Mouse (Mus musculus) stomach, embryonic 16.5 days (tissue): ENCODE data around the gene Cdc20b. TPM values are rescaled to one million over a fixed set of nuclear protein-coding genes. Genes with fewer than 3 reads are reported as not detected.

Experiments
- ATAC-seq: fragments of 200-750 bp; cut with Nextera tagmentation; 2 replicates; pipeline ENCODE4 v1.8.0; 2017; ENCODE audit warnings: moderate number of reproducible peaks, moderate TSS enrichment; ENCODE audit not compliant: insufficient read depth, low FRiP score
- H3K27ac ChIP-seq: fragments of 300-500 bp; sonication (generic); 2 replicates; pipeline ENCODE4 v1.5.1; 2014; ENCODE audit warnings: low read length
- H3K27me3 ChIP-seq: fragments of 300-500 bp; sonication (generic); 2 replicates; pipeline ENCODE4 v1.6.1; 2014; ENCODE audit warnings: low read length, control low read depth, mixed read lengths; ENCODE audit not compliant: control insufficient read depth, insufficient read depth
- H3K36me3 ChIP-seq: fragments of 300-500 bp; sonication (generic); 2 replicates; pipeline ENCODE4 v1.6.1; 2014; ENCODE audit warnings: low read length; ENCODE audit not compliant: control insufficient read depth, insufficient read depth
- H3K4me1 ChIP-seq: fragments of 300-500 bp; sonication (generic); 2 replicates; pipeline ENCODE4 v1.6.1; 2014; ENCODE audit warnings: low read length, control low read depth, mixed read lengths; ENCODE audit not compliant: control insufficient read depth, insufficient read depth
- H3K4me2 ChIP-seq: fragments of 300-500 bp; sonication (generic); 2 replicates; pipeline ENCODE4 v1.6.1; 2014; ENCODE audit warnings: low read depth, low read length, mixed read lengths
- H3K4me3 ChIP-seq: fragments of 300-500 bp; sonication (generic); replicated peaks from 2 replicates; pipeline ENCODE4 v1.5.1; 2014; ENCODE audit warnings: mild to moderate bottlenecking, low read length
- H3K9ac ChIP-seq: fragments of 300-500 bp; sonication (generic); 2 replicates; pipeline ENCODE4 v1.6.1; 2014; ENCODE audit warnings: low read length
- H3K9me3 ChIP-seq: fragments of 300-500 bp; sonication (generic); replicated peaks from 2 replicates; pipeline ENCODE4 v1.6.1; 2016; ENCODE audit warnings: low read length, control low read depth; ENCODE audit not compliant: control insufficient read depth
- WGBS: fragments of 180-500 bp; shearing (Covaris S2); extraction: QIAGEN DNeasy Blood & Tissue Kit; methylation state at CpG from one replicate; pipeline ENCODE4 v1.1.7; 2014; 5-methylcytosine and 5-hydroxymethylcytosine counted together
- polyA plus RNA-seq: library from polyadenylated mRNA; unstranded; fragments of >200 nt; fragmentation: Nextera tagmentation; extraction: Ambion mirVana; gene quantifications from 2 replicates; pipeline ENCODE4 v1.2.1, GENCODE M21; 2015

The Cdc20b gene
- 0.08 TPM in 1 of 2 replicates, not detected in the other for polyA plus RNA-seq

GRCm38 (mm10) chr13:113034950-113035421, at the start of gene Cdc20b:
Cdc20b (plus strand) TSS chr13:113035111.
- H3K4me2 ChIP-seq = peak within 1 kb of the TSS; percentile 99
- no peaks in the 10 kb centered on the region for H3K9me3 ChIP-seq
- peak within 1 kb of the TSS; percentile 72 for H3K9ac ChIP-seq
- H3K27ac ChIP-seq = no peak within 1 kb of the TSS
- H3K4me1 ChIP-seq = peaks cover 12% of the 10 kb centered on the region; the same call in 1 of the 2 replicates
- peaks cover 26% of the 10 kb centered on the region for H3K27me3 ChIP-seq
- no peaks in the 10 kb centered on the region for H3K36me3 ChIP-seq
- WGBS = under 1% methylated on average over 46 of the region's 46 CpGs
- H3K4me3 ChIP-seq = peak within 1 kb of the TSS; percentile 60
- peak; percentile 62 for ATAC-seq

GRCm38 (mm10) chr13:112985605-112986450, 49.1 kb upstream of the Cdc20b start:
- Histone ChIP-seq H3K9me3 (no peaks in the 10 kb centered on the region), H3K9ac (no peak overlapping the region), H3K27ac (no peak overlapping the region), H3K27me3 (peaks cover 51% of the 10 kb centered on the region), H3K4me2 (no peak overlapping the region), H3K4me3 (no peak overlapping the region), H3K36me3 (no peaks in the 10 kb centered on the region), H3K4me1 (peaks cover 22% of the 10 kb centered on the region)
- no peak for ATAC-seq
- WGBS = 13% methylated on average over 18 of the region's 18 CpGs

- H3K4me1 ChIP-seq = peaks cover 22% of the 10 kb centered on the region
- ATAC-seq = no peak
- H3K27me3 ChIP-seq = peaks cover 58% of the 10 kb centered on the region
- no peak overlapping the region for H3K27ac ChIP-seq
- no peak overlapping the region; the same call in 1 of the 2 replicates for H3K4me3 ChIP-seq
- H3K9ac ChIP-seq = no peak overlapping the region
- H3K4me2 ChIP-seq = no peak overlapping the region
- no peaks in the 10 kb centered on the region for H3K36me3 ChIP-seq
- H3K9me3 ChIP-seq = no peaks in the 10 kb centered on the region
- 1% methylated on average over 17 of the region's 17 CpGs for WGBS
Measured at GRCm38 (mm10) chr13:112986451-112986950, 48.4 kb upstream of the Cdc20b start.

GRCm38 (mm10) chr13:112987532-112987943, 47.4 kb upstream of the Cdc20b start, which contains the start of gene Ccno:
Ccno (plus strand) TSS chr13:112987802.
- 0% methylated on average over 47 of the region's 47 CpGs for whole genome bisulfite sequencing
- Histone ChIP-seq H3K4me2 (peak within 1 kb of the TSS; percentile 100), H3K9ac (peak within 1 kb of the TSS; percentile 71), H3K36me3 (no peaks in the 10 kb centered on the region), H3K4me3 (peak within 1 kb of the TSS; percentile 60), H3K4me1 (peaks cover 22% of the 10 kb centered on the region), H3K27ac (no peak within 1 kb of the TSS), H3K27me3 (peaks cover 63% of the 10 kb centered on the region), H3K9me3 (no peaks in the 10 kb centered on the region)
- peak; percentile 98 for ATAC-seq

- Histone ChIP-seq H3K36me3 (no peaks in the 10 kb centered on the region), H3K9ac (peak overlapping the region; percentile 71), H3K4me1 (peaks cover 22% of the 10 kb centered on the region), H3K27me3 (peaks cover 66% of the 10 kb centered on the region), H3K4me3 (peak overlapping the region; percentile 60), H3K27ac (no peak overlapping the region), H3K9me3 (no peaks in the 10 kb centered on the region), H3K4me2 (peak overlapping the region; percentile 100)
- ATAC-seq = peak; percentile 15
- under 1% methylated on average over 39 of the region's 39 CpGs for WGBS
Measured at GRCm38 (mm10) chr13:112987991-112988390, 46.9 kb upstream of the Cdc20b start.

- H3K4me1 ChIP-seq = peaks cover 28% of the 10 kb centered on the region
- H3K36me3 ChIP-seq = no peaks in the 10 kb centered on the region
- no peaks in the 10 kb centered on the region for H3K9me3 ChIP-seq
- H3K4me2 ChIP-seq = peak overlapping the region; percentile 100
- H3K9ac ChIP-seq = no peak overlapping the region
- H3K27ac ChIP-seq = no peak overlapping the region
- H3K4me3 ChIP-seq = peak overlapping the region; percentile 60
- peaks cover 75% of the 10 kb centered on the region for H3K27me3 ChIP-seq
- WGBS = 2% methylated on average over 19 of the region's 19 CpGs
- ATAC-seq = no peak
Measured at GRCm38 (mm10) chr13:112988866-112989265, 46.0 kb upstream of the Cdc20b start.

GRCm38 (mm10) chr13:112989541-112989940, 45.4 kb upstream of the Cdc20b start:
- no peak for ATAC-seq
- Histone ChIP-seq H3K27ac (no peak overlapping the region), H3K27me3 (peaks cover 77% of the 10 kb centered on the region), H3K9me3 (no peaks in the 10 kb centered on the region), H3K36me3 (no peaks in the 10 kb centered on the region), H3K4me1 (peaks cover 33% of the 10 kb centered on the region), H3K4me3 (no peak overlapping the region; the same call in 1 of the 2 replicates), H3K4me2 (no peak overlapping the region; the same call in 1 of the 2 replicates), H3K9ac (no peak overlapping the region)
- WGBS = 2% methylated on average over 23 of the region's 23 CpGs

GRCm38 (mm10) chr13:112990346-112990745, 44.6 kb upstream of the Cdc20b start:
- no peak overlapping the region for H3K9ac ChIP-seq
- no peaks in the 10 kb centered on the region for H3K9me3 ChIP-seq
- H3K4me2 ChIP-seq = no peak overlapping the region
- H3K27me3 ChIP-seq = peaks cover 85% of the 10 kb centered on the region
- H3K4me3 ChIP-seq = no peak overlapping the region
- no peak overlapping the region for H3K27ac ChIP-seq
- ATAC-seq = no peak
- H3K36me3 ChIP-seq = no peaks in the 10 kb centered on the region
- 17% methylated on average over 4 of the region's 4 CpGs for WGBS
- peaks cover 33% of the 10 kb centered on the region for H3K4me1 ChIP-seq
